Mouse (Mus musculus): Measurements from ENCODE around the gene E330034G19Rik.
"Not testable (repeated sequence)": the region's sequence is repeated elsewhere in the genome, so short reads cannot be mapped to it uniquely, and the experiment has no call there.

E330034G19Rik gene

DNA sequence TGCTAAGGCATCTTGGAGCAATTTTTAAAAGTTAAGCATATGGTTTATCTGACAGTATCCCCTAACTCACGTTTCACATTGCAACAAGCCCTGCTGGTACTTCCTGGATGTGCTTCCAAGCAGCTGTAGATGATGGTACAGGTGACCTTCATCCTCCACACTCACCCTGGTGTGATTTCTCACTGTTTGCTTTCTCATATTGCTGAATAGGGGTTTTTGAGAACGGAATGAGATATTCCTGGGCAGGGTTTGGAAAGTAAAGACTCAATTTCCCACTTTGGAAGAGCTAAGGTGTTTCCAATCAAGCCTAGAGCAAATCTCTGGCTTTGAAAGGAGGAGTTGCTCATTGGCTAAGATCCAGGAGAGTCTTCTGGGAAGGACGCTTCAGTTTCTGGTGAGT is at the start of gene E330034G19Rik:
Gene E330034G19Rik, plus strand, starts transcription at position 301 of the 400 bp plus-strand sequence.
- no peak for DNase-seq (ENCODE audit: low read depth, low spot score)

DNA sequence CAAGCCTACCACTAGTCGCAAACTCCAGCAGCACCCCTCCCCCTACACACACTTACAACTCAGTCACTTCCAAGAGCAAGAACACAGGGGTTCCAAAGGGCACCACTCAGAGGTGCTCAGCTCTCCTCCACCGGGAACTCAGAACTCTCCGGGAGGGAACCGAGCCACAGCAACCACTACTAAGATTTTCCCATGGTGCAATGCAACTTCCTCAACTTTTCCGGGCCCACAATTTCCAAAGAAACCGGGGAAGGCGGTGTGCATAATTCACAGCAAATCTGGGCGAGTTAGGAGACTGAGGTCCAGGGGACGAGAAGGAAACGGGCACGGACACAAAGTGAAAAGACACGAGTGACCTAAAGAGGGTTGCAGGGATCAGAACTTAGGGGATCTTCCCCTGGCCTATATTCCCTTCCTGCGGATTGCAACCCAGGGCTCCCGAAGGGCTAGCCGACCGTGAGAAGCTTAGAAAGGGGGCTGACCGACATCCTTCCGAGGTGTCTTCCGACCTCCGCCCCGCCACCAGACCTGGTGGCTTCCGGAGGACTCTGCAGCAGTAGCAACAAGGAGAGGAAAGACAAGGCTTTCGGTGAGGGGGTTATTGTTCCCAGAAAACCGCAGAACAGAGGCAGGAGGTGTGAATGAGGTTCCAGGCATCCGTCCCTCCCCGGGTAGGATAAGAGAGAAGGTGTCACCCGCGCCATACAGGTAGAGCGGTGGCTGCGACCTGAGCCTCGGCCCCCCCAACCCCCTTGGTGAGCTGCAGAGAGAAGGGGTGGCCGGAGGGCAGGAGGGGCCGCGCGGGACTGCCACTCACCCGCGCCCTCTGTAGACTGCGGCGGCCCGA is 48.5 kb upstream of the E330034G19Rik start:
- DNase-seq (ENCODE audit: low read depth, low spot score), result peak; percentile 36

DNA sequence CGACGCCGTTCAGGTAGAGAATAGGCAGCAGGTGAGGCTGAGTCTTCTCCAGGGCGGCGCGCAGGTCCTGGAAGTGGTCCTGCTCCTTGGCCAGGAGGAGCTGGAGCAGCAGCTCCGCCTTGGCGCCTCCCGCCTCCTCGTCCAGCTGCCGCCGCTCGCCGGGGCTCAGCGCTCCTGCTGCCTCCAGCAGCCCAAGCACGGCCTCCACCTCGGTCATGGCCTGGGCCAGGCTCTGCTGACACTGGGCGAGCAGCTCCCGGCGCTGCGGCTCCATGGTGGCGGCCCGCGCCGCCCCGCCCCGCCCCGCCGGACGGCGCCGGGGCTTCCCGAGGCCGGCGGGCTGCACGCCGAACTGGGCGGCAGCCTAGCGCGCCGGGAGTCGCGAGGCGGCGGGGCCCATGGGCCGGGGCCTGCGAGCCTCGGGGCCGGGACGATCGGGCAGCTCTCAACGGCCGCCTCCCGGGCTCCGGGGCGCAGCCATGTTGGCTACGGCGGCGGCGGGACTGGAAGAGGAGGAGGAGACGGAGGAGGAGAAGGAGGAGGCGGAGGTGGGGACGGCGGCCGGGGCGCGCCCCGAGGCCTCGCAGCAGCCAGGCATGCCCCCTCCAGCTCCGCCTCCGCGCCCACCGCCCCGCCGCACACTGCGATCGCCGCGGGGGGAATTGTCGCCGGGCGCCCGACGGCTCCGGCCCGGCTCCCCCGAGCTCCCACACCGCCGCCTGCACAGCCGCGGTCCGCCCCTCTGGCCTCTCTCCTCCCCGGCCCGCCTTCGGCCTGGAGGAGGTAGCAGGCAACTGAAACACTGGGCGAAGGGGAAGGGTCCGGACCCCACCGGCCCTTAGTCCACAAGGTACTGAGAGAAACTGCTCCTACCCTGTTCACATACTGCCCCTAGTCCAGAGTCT is 47.6 kb upstream of the E330034G19Rik start, which contains the start of gene Dlg5:
Gene Dlg5, minus strand, starts transcription at position 744 of the 905 bp plus-strand sequence.
- DNase-seq (ENCODE audit: low read depth, low spot score), result peak; percentile 42

DNA sequence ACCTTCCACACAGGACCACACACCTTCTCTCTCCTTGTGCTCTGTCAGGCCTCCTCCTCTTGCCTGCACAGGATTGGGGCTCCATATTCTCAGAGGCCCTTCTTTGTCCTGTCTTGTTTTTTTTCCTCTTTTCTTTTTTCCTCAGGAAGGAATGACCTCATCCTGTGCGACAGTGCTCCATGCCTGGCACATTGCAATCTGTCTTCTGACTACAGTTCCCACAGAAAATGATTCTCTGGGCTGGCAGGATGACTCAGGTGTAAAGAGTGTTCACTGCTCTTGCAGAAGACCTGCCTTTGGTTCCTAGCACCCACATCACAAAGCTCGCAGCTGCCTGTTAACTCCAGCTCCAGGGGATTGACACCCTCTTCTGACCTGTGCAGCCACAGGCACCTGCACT is 43.1 kb upstream of the E330034G19Rik start:
- DNase-seq (ENCODE audit: low read depth, low spot score), result no peak

DNA sequence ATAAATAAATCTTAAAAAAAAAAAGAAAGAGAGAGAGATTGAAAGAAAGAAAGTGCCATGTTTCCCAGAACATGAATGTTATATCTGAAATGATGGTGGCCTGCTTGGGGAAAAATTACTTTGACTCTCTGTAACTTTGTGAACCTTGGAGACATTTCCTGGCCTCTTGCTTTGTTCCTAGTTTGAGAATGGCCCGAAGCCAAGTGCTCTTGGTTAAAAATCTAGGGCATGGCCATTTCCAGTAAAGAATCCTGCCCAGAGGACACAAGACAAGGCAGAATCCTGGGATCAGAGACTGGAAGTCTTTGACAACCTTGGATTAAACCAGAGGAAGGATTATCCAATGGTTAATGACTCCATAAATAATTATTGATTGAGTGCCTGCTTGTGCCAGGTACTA is 41.7 kb upstream of the E330034G19Rik start:
- DNase-seq (ENCODE audit: low read depth, low spot score), result no peak

DNA sequence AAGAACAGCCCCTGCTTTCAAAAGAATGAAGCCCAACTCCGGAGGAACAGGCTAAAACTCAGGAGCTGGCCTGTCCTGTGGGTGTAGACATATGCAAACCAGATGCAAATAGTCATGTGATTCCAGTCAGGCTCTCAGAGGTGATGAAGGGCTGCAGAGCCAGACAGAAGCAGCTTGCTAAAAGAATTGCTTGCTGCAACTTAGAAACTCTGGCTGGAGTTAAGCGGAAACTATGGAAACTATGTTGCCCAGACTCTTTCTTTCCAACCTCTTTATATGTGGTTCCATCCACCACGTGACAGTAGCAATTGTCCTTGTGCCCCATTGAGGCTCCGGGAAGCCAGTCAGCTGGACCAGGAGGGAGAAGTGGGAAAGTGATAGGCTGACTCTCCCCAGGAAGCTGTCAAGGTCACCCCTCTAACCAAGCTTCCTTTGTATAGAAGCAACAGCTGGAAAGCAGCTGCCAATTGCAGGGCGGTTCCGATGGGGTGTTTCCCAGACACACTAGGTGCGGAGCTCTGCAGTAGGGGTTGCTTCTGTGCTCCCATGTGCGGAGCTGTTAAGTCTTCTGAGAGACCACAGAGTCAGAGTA is 39.3 kb upstream of the E330034G19Rik start:
- peak; percentile 85 for DNase-seq (ENCODE audit: low read depth, low spot score)

DNA sequence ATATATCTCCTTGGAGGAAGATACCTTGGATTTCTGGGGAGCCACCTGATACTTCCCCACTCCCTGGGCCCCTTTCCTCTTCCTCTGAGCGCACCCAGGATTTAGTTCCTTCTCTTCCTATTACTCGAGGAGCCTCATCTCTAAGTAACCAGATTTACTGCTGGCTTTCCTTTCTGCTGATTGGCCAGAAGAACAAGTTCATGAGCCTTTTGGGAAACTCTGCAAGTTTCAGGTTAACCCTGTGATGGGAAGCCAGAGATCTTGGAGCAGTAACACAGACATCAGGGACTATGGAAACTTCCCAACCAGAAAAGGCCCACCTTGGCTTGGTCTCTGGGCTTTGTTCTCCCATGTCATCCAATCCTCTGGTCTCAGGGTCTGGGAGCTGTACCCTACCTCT is 37.1 kb upstream of the E330034G19Rik start:
- no peak for DNase-seq (ENCODE audit: low read depth, low spot score)

DNA sequence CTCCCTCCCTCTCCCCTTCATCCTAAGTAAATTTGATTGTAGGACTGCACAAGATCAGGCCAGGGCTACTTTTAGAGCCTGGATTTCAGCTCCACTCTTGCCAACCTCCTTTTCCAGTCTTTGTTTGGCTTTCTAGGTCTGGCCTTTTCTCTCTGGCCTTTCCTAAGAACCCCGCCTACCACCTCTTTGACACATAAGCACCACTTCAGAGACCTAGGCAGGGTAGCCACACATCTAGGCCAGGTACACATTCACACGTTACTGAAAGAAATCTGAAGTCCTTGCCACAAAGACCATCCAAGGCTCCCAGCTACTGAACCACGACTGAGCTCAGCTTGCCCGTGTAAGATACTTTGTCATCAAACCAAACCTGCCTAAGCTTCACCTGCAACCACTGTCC is 32.6 kb upstream of the E330034G19Rik start:
- DNase-seq (ENCODE audit: low read depth, low spot score), result no peak

DNA sequence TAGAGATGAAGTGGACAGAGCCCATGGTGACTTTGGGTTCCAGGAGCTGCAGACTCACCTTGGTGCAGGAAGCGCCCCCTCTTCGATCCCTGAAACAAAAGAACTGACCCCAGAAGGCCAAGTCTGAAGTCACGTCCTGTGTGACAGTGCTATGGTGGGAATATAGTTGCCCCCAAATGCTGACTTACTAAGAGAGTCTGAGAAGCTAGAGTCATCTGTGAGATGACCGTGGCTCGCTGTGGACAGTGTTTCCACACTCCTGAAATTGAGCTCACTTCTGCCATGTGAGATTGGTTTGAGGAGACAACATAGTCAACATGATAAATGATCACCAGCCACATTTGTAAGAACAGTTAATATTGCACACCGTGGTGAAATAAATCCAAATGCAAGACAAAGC is 30.6 kb upstream of the E330034G19Rik start:
- DNase-seq (ENCODE audit: low read depth, low spot score), result no peak

DNA sequence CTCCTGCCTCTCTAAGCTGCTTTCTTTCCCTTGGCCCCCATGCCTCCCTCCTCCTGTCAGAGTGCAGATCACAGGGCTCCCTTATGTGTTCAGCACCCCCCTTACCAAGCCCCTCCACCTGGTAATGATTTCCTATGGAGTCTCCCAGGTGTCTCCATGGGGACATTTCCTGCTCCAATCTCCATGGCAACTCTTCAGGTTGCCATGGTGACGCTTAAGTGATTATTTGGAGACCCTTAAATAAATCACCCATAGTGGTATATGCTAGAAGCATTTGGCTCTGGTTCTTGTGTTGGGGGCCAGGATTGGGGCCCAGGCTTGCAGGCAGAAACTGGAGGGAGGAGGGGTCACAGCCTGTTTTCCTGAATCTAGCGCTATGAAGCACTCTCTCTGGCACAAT is 30.1 kb upstream of the E330034G19Rik start:
- peak; percentile 99 for DNase-seq (ENCODE audit: low read depth, low spot score)

DNA sequence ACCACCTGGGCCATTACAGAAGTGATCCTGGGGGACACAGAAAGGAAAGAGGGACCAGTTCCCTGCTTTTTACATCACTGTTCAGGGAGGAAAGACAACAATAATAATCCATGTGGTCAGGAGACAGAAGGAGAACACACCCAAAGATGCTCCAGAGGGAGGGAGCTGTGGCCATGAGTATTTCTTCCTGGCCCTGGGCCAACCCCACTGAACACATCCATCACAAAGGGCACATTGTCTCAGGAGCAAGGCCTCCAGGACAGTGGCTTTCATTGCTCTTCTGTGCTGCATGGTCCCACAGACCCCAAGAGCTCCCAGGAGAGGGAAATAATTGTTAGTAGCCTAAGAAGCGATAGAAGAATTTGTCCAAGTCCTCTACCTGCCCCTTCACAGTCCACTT is 23.4 kb upstream of the E330034G19Rik start:
- DNase-seq (ENCODE audit: low read depth, low spot score), result no peak

DNA sequence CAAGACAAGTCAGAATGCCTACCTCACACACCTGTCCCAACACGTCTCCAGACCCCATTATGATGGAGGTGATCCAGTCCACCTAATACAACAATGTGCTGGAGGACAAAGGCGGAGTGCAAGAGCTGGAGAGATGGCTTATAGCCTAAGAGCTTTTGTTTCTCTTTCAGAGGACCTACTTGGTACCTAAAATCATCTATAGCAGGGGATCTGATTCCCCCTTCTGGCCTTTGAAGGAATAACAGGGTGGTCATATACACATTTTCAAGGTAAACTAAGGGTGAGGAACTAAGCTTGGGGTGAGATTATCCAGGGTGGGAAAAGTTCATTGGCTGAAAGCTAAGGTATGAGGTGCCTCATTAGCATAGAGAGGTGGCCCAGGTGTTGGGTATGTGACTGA is 19.4 kb upstream of the E330034G19Rik start:
- peak; percentile 72 for DNase-seq (ENCODE audit: low read depth, low spot score)

DNA sequence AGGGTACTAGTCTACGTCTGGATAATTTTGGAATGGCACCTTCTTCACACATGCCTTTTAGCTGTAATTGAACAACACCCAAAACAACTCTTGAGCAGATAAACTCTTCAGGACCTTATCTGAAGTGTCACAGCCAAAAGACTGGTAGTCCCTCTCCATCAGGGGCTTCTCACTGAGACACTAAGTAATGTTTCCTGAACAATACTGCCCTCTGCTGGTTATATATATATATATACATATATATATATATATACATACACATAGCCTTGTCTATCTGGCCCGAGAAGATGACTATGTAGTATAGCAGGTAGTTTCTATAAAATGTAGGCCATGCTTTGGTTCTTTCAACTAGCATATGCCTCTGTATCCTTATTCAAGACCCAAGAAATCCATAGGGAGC is 17.5 kb upstream of the E330034G19Rik start:
- DNase-seq (ENCODE audit: low read depth, low spot score), result no peak

DNA sequence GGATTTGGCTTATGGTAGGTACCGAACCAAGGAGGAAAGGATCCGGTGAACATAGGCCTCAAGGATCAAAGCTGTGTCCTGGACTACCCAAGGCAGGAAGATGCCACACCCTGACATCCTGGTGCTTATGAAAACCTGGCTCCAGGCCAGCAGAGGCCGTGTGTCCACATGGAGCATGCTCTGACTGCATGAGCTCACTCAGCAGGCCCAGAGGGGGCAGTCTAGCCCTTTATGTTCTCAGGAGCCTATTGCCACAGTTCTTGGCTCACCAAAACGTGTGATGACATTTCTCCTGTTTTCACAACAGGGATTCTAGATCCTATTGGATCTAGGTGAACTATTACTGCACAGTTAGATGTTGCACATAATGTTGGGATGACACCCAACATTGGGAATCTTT is 11.7 kb upstream of the E330034G19Rik start:
- DNase-seq (ENCODE audit: low read depth, low spot score), result no peak

DNA sequence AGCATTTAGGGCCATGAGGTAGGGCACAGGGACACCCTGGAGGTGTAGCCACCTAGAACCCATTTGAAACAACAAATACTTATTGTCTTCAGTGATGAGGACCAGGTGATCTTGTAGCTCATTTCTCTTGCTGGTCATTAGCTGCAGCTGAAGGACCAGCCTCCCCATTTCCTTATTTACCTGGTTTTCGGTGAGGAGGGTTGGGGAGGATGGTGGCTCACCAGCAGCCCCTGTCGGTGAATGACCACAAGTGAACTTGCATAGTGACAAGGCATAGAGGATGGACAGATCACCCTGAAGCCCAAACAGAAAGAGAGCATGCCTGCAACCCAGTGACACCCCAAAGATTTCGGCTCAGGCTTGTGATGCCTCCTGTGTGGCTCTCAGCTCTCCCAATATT is 10.7 kb upstream of the E330034G19Rik start:
- no peak for DNase-seq (ENCODE audit: low read depth, low spot score)

DNA sequence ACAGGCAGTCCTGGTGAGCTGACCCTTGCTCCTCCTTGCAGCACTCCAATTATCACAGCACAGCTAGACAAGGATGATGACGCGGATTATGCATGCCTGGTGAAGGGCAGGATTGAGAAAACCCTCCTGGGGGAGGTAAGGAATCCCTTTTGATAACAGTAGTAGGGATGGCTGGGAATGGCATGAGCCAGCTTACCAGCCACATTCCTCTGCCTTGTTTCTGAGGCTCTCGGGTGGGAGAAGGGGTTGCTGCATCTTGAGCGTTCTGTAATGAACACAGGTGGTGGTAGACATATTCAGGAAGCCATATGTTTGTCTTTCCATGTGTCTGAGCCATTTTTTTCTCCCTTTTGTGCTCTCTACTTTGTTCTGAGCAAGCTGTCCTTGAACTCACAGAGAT is 6.9 kb upstream of the E330034G19Rik start:
- no peak for DNase-seq (ENCODE audit: low read depth, low spot score)

DNA sequence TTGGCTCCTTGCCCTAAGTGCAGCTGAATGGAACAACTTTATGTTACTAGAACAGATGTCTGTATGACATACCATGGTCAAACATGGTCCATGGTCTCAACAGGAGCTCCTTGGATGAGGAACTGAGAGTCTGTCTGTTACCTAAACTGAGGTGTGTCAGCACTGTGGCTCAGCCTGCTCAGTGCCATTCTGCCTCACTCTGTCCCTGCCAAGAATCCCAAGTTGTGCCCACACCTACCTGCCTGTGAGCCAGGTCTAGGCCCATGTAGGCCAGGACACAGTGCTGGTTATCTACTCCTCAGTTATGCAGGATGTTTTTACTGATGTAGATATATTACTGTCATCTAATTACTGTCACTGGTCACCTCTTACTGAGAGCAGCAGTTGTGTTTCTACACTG is 2.3 kb upstream of the E330034G19Rik start:
- no peak for DNase-seq (ENCODE audit: low read depth, low spot score)

DNA sequence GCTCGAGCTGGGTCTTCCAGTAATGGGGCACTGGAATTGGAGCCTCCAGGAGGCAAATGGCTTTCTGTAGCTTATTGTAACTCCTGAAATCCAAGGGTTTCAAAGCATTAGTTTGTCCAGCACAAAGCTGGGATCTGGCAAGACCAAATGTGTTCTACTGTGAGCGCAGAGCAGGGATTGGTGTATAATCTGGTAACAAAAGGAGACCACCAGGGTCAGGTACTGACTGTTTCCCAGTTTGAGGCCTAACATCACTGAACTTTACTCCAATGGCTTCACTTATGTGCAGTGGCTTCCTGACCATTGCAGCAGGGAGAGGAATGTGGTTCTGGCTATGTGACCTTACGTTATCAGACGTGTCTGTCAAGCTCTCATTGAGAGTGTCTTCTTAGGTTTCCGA is 617 bp downstream of the E330034G19Rik start:
- DNase-seq (ENCODE audit: low read depth, low spot score), result no peak

DNA sequence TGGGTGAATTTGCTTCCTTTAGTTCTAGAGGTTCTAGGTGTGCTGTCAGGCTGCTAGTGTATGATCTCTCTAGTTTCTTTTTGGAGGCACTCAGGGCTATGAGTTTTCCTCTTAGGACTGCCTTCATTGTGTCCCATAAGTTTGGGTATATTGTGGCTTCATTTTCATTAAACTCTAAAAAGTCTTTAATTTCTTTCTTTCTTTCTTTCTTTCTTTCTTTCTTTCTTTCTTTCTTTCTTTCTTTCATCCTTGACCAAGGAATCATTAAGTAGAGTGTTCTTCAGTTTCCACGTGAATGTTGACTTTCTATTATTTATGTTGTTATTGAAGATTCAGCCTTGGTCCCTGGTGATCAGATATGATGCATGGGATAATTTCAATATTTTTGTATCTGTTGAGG is 9.1 kb downstream of the E330034G19Rik start:
- not testable (repeated sequence) for DNase-seq (ENCODE audit: low read depth, low spot score)

DNA sequence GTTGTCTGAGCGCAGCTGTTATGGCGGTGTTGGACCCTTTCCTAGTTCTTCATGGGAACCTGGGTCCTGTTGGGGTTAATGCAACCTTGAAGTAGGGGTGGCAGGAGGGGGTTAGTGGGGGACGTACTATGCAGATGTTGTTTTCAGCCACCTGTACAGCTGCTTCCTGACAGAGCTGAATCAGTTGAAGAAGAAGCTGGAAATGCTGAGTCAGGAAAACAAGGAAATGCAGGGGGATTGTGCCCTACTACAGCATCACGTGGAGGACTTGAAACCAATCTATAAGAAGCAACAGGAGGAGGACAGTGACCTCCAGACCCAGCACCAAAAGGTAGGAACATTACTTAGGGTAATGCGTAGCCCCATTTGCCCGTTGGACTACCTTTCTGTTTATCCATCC is 13.7 kb downstream of the E330034G19Rik start:
- DNase-seq (ENCODE audit: low read depth, low spot score), result no peak

DNA sequence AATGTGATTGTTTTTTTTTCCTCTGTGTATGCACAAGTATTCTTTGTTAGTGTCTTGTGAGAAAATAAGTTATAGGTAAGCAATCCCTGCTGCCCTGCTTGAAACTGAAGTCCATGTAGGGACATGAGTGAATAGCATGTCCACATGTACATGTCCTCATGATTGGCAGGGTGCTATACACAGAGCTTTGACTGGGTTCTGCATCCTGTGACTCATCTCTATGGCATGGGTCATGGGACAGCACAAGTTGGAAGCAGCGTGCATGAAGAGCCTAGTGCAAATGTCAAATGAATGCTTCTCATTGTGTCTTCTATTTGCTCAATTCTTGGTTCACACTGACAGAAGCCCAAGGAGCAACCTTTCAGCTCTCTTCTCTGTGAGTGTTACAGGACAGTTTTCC is 14.1 kb downstream of the E330034G19Rik start:
- DNase-seq (ENCODE audit: low read depth, low spot score), result no peak

DNA sequence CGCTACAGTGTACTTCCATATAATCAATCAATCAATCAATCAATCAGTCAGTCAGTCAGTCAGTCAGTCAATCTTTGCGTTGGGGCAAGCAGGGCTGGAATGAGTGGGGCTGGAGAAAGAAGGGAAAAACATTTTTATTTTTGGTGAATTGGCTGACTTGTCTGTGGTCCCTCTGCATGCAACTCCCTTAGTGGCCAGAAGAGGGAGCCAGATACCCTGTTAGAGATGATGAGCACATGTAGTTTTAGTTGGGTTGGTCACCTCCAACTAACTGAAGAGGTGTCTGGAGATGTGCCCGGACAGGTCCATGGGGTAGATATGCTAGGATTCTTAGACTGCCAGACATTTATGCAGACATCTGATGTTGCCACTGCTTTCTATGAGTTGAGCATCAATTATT is 18.1 kb downstream of the E330034G19Rik start:
- DNase-seq (ENCODE audit: low read depth, low spot score), result peak; percentile 75

Data from forelimb bud, embryonic 11.5 days (tissue).